Mouse (Mus musculus) MEL (cell line): ENCODE measurements at regions not wholly inside any gene's neighbourhood (a gene's known extent, or its start where the extent isn't known, plus 50 kb on each side); places are given as distances from the start of the nearest gene placed in this dataset.

Source experiments
- DNase-seq: peaks from one replicate; pipeline ENCODE4 v3.0.0; 2011; ENCODE audit warnings: low read depth, low spot score
- H3K27ac ChIP-seq: 2 replicates; pipeline ENCODE4 v1.5.1; 2012; ENCODE audit warnings: low read depth, mild to moderate bottlenecking, control low read depth, low read length, moderate library complexity; ENCODE audit not compliant: control insufficient read depth
- H3K27me3 ChIP-seq, 2 experiments: fragments of 150-350 bp in 1 of 2; sonication (generic) in 1 of 2; 2 replicates each; pipeline ENCODE4 v1.6.1; 2012; ENCODE audit warnings: low read length in 2 of 2, mild to moderate bottlenecking in 2 of 2, improper control_type of control experiment in 1 of 2, moderate library complexity in 1 of 2; ENCODE audit not compliant: insufficient read depth in 2 of 2, control insufficient read depth in 1 of 2
- H3K36me3 ChIP-seq, 2 experiments: 2 replicates each; pipeline ENCODE4 v1.6.1; 2012 to 2014; ENCODE audit warnings: low read length in 2 of 2, improper control_type of control experiment in 1 of 2, inconsistent platforms in 1 of 2, mild to moderate bottlenecking in 1 of 2; ENCODE audit not compliant: insufficient read depth in 2 of 2, control insufficient read depth in 1 of 2
- H3K4me1 ChIP-seq, 2 experiments: fragments of 150-350 bp in 1 of 2; sonication (generic) in 1 of 2; 2 replicates each; pipeline ENCODE4 v1.6.1; 2012; ENCODE audit warnings: low read length in 2 of 2, improper control_type of control experiment in 1 of 2, mild to moderate bottlenecking in 1 of 2; ENCODE audit not compliant: insufficient read depth in 2 of 2, control insufficient read depth in 1 of 2
- H3K4me3 ChIP-seq, 2 experiments: fragments of 150-350 bp in 1 of 2; sonication (generic) in 1 of 2; 2 replicates each; pipeline ENCODE4 v1.5.1; 2012; ENCODE audit warnings: low read depth in 2 of 2, low read length in 2 of 2, mild to moderate bottlenecking in 2 of 2, moderate library complexity in 2 of 2, control low read depth in 1 of 2, improper control_type of control experiment in 1 of 2; ENCODE audit not compliant: control insufficient read depth in 1 of 2, insufficient read depth in 1 of 2
- H3K79me2 ChIP-seq: 2 replicates; pipeline ENCODE4 v1.6.1; 2012; ENCODE audit warnings: mild to moderate bottlenecking, low read length, moderate library complexity; ENCODE audit not compliant: control insufficient read depth, poor library complexity, insufficient read depth
- H3K9ac ChIP-seq: 2 replicates; pipeline ENCODE4 v1.6.1; 2012; ENCODE audit warnings: low read depth, mild to moderate bottlenecking, control low read depth, low read length, moderate library complexity; ENCODE audit not compliant: control insufficient read depth, poor library complexity, severe bottlenecking
- H3K9me3 ChIP-seq: fragments of 150-350 bp; sonication (generic); replicated peaks from 2 replicates; pipeline ENCODE4 v1.6.1; 2012; ENCODE audit warnings: mild to moderate bottlenecking, low read length, improper control_type of control experiment, moderate library complexity; ENCODE audit not compliant: insufficient read depth
- CHD2 ChIP-seq: IDR thresholded peaks from 2 replicates; pipeline ENCODE4 v1.6.1; 2011; ENCODE audit warnings: low read length, improper control_type of control experiment
- EP300 ChIP-seq, 2 experiments: IDR thresholded peaks; 2 replicates each; pipeline ENCODE4 v1.6.1; 2011; ENCODE audit warnings: improper control_type of control experiment in 2 of 2, low read length in 2 of 2, low read depth in 1 of 2, mild to moderate bottlenecking in 1 of 2
- GABPA ChIP-seq: IDR thresholded peaks from 2 replicates; pipeline ENCODE4 v1.6.1; 2012; ENCODE audit warnings: low read depth, mild to moderate bottlenecking, inconsistent platforms, low read length, improper control_type of control experiment, moderate library complexity
- GATA1 ChIP-seq: IDR thresholded peaks from 2 replicates; pipeline ENCODE4 v1.6.1; 2011; ENCODE audit warnings: low read depth, low read length, improper control_type of control experiment
- KAT2A ChIP-seq: conservative IDR thresholded peaks from 2 replicates; pipeline ENCODE4 v1.6.1; 2012; ENCODE audit warnings: low read depth, low read length, improper control_type of control experiment, inconsistent platforms
- MAX ChIP-seq: IDR thresholded peaks from 2 replicates; pipeline ENCODE4 v1.6.1; 2011; ENCODE audit warnings: low read length, improper control_type of control experiment
- MEF2A ChIP-seq: IDR thresholded peaks from 2 replicates; pipeline ENCODE4 v1.6.1; 2014; ENCODE audit warnings: low read depth, mild to moderate bottlenecking, inconsistent platforms, low read length, improper control_type of control experiment; ENCODE audit not compliant: poor library complexity, insufficient replicate concordance, severe bottlenecking; ENCODE audit errors: extremely low read depth
- MXI1 ChIP-seq: IDR thresholded peaks from 2 replicates; pipeline ENCODE4 v1.6.1; 2011; ENCODE audit warnings: mild to moderate bottlenecking, low read depth, low read length, improper control_type of control experiment
- MYB ChIP-seq: IDR thresholded peaks from 2 replicates; pipeline ENCODE4 v1.6.1; 2011; ENCODE audit warnings: mild to moderate bottlenecking, low read depth, low read length, improper control_type of control experiment
- NELFE ChIP-seq: IDR thresholded peaks from 2 replicates; pipeline ENCODE4 v1.6.1; 2011; ENCODE audit warnings: low read depth, low read length, improper control_type of control experiment
- POLR2A ChIP-seq, 2 experiments: IDR thresholded peaks; 2 replicates each; pipeline ENCODE4 v1.6.1; 2011 to 2012; ENCODE audit warnings: low read length in 2 of 2, mild to moderate bottlenecking in 2 of 2, control low read depth in 1 of 2, improper control_type of control experiment in 1 of 2, low read depth in 1 of 2, moderate library complexity in 1 of 2; ENCODE audit not compliant: control insufficient read depth in 1 of 2, insufficient read depth in 1 of 2, poor library complexity in 1 of 2
- POLR2AphosphoS2 ChIP-seq: IDR thresholded peaks from 2 replicates; pipeline ENCODE4 v1.6.1; 2011; ENCODE audit warnings: low read length, improper control_type of control experiment
- POLR2AphosphoS5 ChIP-seq: IDR thresholded peaks from 2 replicates; pipeline ENCODE4 v1.6.1; 2012; ENCODE audit warnings: low read depth, borderline replicate concordance, mild to moderate bottlenecking, inconsistent platforms, low read length, moderate library complexity, mixed read lengths
- RAD21 ChIP-seq: IDR thresholded peaks from 2 replicates; pipeline ENCODE4 v1.6.1; 2011; ENCODE audit warnings: mild to moderate bottlenecking, low read depth, low read length, improper control_type of control experiment
- RCOR1 ChIP-seq: IDR thresholded peaks from 2 replicates; pipeline ENCODE4 v1.6.1; 2012; ENCODE audit warnings: low read depth, mild to moderate bottlenecking, inconsistent platforms, low read length, improper control_type of control experiment
- SIN3A ChIP-seq: IDR thresholded peaks from 2 replicates; pipeline ENCODE4 v1.6.1; 2012; ENCODE audit warnings: low read length, improper control_type of control experiment, inconsistent platforms
- SMC3 ChIP-seq: IDR thresholded peaks from 2 replicates; pipeline ENCODE4 v1.6.1; 2011; ENCODE audit warnings: low read depth, low read length, improper control_type of control experiment
- TAL1 ChIP-seq: IDR thresholded peaks from 2 replicates; pipeline ENCODE4 v1.6.1; 2012; ENCODE audit warnings: mild to moderate bottlenecking, inconsistent platforms, low read length, moderate library complexity, mixed read lengths
- TBP ChIP-seq: IDR thresholded peaks from 2 replicates; pipeline ENCODE4 v1.8.0; 2011; ENCODE audit warnings: low read depth, low read length, improper control_type of control experiment
- TCF12 ChIP-seq: IDR thresholded peaks from 2 replicates; pipeline ENCODE4 v1.6.1; 2014; ENCODE audit warnings: low read depth, mild to moderate bottlenecking, inconsistent platforms, low read length, improper control_type of control experiment, moderate library complexity
- UBTF ChIP-seq: IDR thresholded peaks from 2 replicates; pipeline ENCODE4 v1.6.1; 2012; ENCODE audit warnings: low read depth, mild to moderate bottlenecking, inconsistent platforms, low read length, improper control_type of control experiment, moderate library complexity, borderline replicate concordance; ENCODE audit not compliant: insufficient read depth
- USF2 ChIP-seq, 2 experiments: IDR thresholded peaks; 2 replicates each; pipeline ENCODE4 v1.6.1; 2011 to 2012; ENCODE audit warnings: improper control_type of control experiment in 2 of 2, low read length in 2 of 2, borderline replicate concordance in 1 of 2, inconsistent platforms in 1 of 2, low read depth in 1 of 2, mild to moderate bottlenecking in 1 of 2; ENCODE audit not compliant: insufficient read depth in 1 of 2
- ZC3H11A ChIP-seq: IDR thresholded peaks from 2 replicates; pipeline ENCODE4 v1.6.1; 2012; ENCODE audit warnings: low read depth, mild to moderate bottlenecking, inconsistent platforms, low read length, improper control_type of control experiment
- ZKSCAN1 ChIP-seq: IDR thresholded peaks from 2 replicates; pipeline ENCODE4 v1.6.1; 2012; ENCODE audit warnings: low read depth, mild to moderate bottlenecking, inconsistent platforms, low read length, improper control_type of control experiment, moderate library complexity
- ZNF384 ChIP-seq: IDR thresholded peaks from 2 replicates; pipeline ENCODE4 v1.6.1; 2012; ENCODE audit warnings: low read depth, mild to moderate bottlenecking, inconsistent platforms, low read length, improper control_type of control experiment

- Histone ChIP-seq H3K4me3 (no peak overlapping the region), H3K4me1 (no peaks in the 10 kb centered on the region), H3K27ac (no peak overlapping the region), H3K79me2 (no peaks in the 10 kb centered on the region), H3K36me3 (no peaks in the 10 kb centered on the region), H3K9me3 (no peaks in the 10 kb centered on the region), H3K9ac (no peak overlapping the region), H3K27me3 (no peaks in the 10 kb centered on the region)
- no peak for TF ChIP-seq USF2 (IDR thresholded peaks at IDR 0.05; ENCODE audit: borderline replicate concordance in 1 of 2, insufficient read depth in 1 of 2, low read depth in 1 of 2, low read length in 2 of 2)
- no peak for TF ChIP-seq POLR2AphosphoS2
- TF ChIP-seq POLR2A (IDR thresholded peaks at IDR 0.05; ENCODE audit: control insufficient read depth in 1 of 2, insufficient read depth in 1 of 2, low read depth in 1 of 2, low read length in 2 of 2, poor library complexity in 1 of 2), result no peak
- no peak for TF ChIP-seq MEF2A
- no peak for TF ChIP-seq ZC3H11A
- TF ChIP-seq NELFE, result no peak
- TF ChIP-seq KAT2A, result no peak
- TF ChIP-seq RAD21, result no peak
- TF ChIP-seq MAX, result no peak
- TF ChIP-seq RCOR1, result no peak
- DNase-seq, result no peak
These were observed 75.5 kb upstream of the N6amt1 start for GRCm38 (mm10) chr16:87278518-87278917.

- Histone ChIP-seq H3K9me3 (no peaks in the 10 kb centered on the region), H3K36me3 (no peaks in the 10 kb centered on the region), H3K79me2 (no peaks in the 10 kb centered on the region), H3K4me3 (no peak overlapping the region), H3K9ac (no peak overlapping the region), H3K27me3 (no peaks in the 10 kb centered on the region), H3K4me1 (no peaks in the 10 kb centered on the region), H3K27ac (no peak overlapping the region)
- TF ChIP-seq POLR2AphosphoS5 (no peak), TBP (no peak), ZKSCAN1 (no peak), MXI1 (no peak), CHD2 (no peak), POLR2A (IDR thresholded peaks at IDR 0.05; ENCODE audit: control insufficient read depth in 1 of 2, insufficient read depth in 1 of 2, low read depth in 1 of 2, low read length in 2 of 2, poor library complexity in 1 of 2) (no peak), SIN3A (no peak), RAD21 (no peak), UBTF (no peak), GATA1 (no peak), MYB (no peak), GABPA (no peak), TCF12 (no peak), ZNF384 (no peak), KAT2A (no peak), EP300 (IDR thresholded peaks at IDR 0.05; ENCODE audit: low read depth in 1 of 2, low read length in 2 of 2) (no peak), TAL1 (no peak), MEF2A (no peak), SMC3 (no peak)
- DNase-seq, result no peak
These were observed 81.6 kb upstream of the N6amt1 start for GRCm38 (mm10) chr16:87272363-87272762.
